Mouse (Mus musculus) cortical plate, adult 2 months (tissue): ENCODE measurements around the gene Sec24b.

Experiments
- CTCF ChIP-seq: fragments of 200-500 bp; IDR thresholded peaks from 2 replicates; pipeline ENCODE4 v1.5.1; 2011; ENCODE audit warnings: mild to moderate bottlenecking, control low read depth, low read length; ENCODE audit not compliant: insufficient read depth; ENCODE audit errors: extremely low read depth
- POLR2A ChIP-seq: fragments of 200-500 bp; IDR thresholded peaks from 2 replicates; pipeline ENCODE4 v1.6.1; 2011; ENCODE audit warnings: mild to moderate bottlenecking, low read length, control low read depth; ENCODE audit not compliant: insufficient read depth; ENCODE audit errors: extremely low read depth

GRCm38 (mm10) chr3:129953296-129953695 lies 108.1 kb downstream of the Sec24b start:
- no peak for TF ChIP-seq CTCF
- no peak for TF ChIP-seq POLR2A
